Mouse (Mus musculus) ES-E14 (cell line): ENCODE measurements around the gene Cbl.

ENCODE experiments used
- CHD2 ChIP-seq: IDR thresholded peaks from 2 replicates; pipeline ENCODE4 v1.6.1; 2014; ENCODE audit warnings: mild to moderate bottlenecking, low read depth, low read length, inconsistent platforms
- HCFC1 ChIP-seq: IDR thresholded peaks from 2 replicates; pipeline ENCODE4 v1.6.1; 2012; ENCODE audit warnings: low read length, inconsistent platforms, borderline replicate concordance; ENCODE audit not compliant: insufficient read depth
- MAFK ChIP-seq: IDR thresholded peaks from 2 replicates; pipeline ENCODE4 v1.6.1; 2014; ENCODE audit warnings: mild to moderate bottlenecking, low read depth, low read length, inconsistent platforms; ENCODE audit not compliant: insufficient read depth
- ZC3H11A ChIP-seq: IDR thresholded peaks from 2 replicates; pipeline ENCODE4 v1.6.1; 2012; ENCODE audit warnings: low read depth, mild to moderate bottlenecking, inconsistent platforms, low read length, borderline replicate concordance
- ZNF384 ChIP-seq: IDR thresholded peaks from 2 replicates; pipeline ENCODE4 v1.6.1; 2012; ENCODE audit warnings: low read depth, low read length, inconsistent platforms

DNA sequence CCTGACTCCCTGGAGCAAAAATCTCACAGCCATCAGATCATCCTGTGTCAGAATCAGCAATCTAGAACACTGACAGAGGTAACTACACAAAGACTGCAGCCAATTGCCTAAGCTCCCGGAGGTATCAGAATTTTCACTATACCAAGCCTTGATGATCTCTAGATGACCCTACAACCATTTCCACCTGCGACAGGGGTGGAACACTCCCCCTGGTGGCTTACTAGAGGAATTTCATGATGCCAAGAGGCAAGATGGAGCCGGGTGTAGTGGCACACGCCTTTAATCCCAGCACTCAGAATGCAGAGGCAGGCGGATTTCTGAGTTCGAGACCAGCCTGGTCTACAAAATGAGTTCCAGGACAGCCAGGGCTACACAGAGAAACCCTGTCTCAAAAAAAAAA, 109.5 kb downstream of the Cbl start:
- no peak for TF ChIP-seq ZC3H11A
- TF ChIP-seq MAFK, result no peak
- TF ChIP-seq HCFC1, result no peak
- no peak for TF ChIP-seq CHD2
- TF ChIP-seq ZNF384, result peak; percentile 79; the same call in 1 of the 2 replicates
